Mouse (Mus musculus) testis, adult 2 months (tissue): ENCODE data around the gene Tek.

Experiments used
- CTCF ChIP-seq: fragments of 200-500 bp; IDR thresholded peaks from 2 replicates; pipeline ENCODE4 v1.5.1; 2012; ENCODE audit warnings: low read depth, mild to moderate bottlenecking, inconsistent platforms, low read length, moderate library complexity; ENCODE audit not compliant: control insufficient read depth, insufficient read depth, insufficient replicate concordance
- POLR2A ChIP-seq: fragments of 200-500 bp; IDR thresholded peaks from 2 replicates; pipeline ENCODE4 v1.6.1; 2012; ENCODE audit warnings: low read depth, mild to moderate bottlenecking, inconsistent platforms, low read length, moderate library complexity; ENCODE audit not compliant: control insufficient read depth

- TF ChIP-seq POLR2A (no peak), CTCF (no peak)
These were observed 2.7 kb downstream of the Tek start for GRCm38 (mm10) chr4:94741824-94742223.
